Mouse (Mus musculus) spleen, postnatal 10 days (tissue): ENCODE measurements around the gene Fbxo4.
A peak's percentile ranks its signal among the peaks of the same experiment; 100 is the strongest.

Experiments
- DNase-seq, 2 experiments: peaks; one replicate each; pipeline ENCODE4 v3.0.0; 2021 to 2022; ENCODE audit warnings: low spot score in 2 of 2

The Fbxo4 gene

DNA sequence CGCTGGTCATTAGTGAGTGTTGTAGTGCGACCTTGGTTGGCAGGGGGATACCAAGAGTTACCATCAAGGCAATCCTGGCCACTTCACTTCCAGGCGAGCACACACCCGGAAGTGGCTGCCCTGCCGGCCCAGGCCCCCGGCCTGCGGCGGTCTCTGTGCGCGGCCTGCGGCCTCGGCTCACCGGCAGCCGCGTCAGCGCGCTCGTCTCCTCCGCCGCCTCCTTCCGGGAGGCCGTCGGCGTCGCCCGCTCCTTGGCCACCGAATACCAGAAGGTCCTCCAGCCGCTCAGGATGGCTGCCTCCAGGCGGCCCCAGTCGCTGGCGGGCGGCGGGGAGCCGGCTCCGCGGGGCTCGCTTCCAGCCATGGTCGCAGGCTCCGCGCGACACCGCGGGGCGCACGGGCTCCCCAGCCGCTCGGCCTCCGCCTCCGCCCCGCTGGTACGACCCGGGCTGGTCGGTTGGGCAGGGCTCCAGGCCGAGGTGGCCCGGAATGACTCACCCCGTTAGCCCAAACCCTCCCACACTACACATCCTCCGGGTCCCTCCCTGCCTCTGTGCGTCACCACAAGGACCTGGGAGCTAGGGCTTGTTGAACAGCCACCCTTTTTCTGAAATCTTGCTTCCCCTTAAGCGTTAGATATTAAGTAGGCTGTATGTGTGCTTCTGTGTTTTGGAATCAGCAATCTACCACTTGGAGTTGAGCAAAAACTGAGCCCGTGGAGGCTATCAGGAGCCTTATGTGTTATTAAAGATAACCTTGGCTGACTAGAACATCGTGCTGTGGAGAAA is at the start of gene Fbxo4:
TSS of gene Fbxo4 (minus strand) at position 513 of the 788 bp plus-strand sequence.
- peak; percentile 75 to 77 for DNase-seq

DNA sequence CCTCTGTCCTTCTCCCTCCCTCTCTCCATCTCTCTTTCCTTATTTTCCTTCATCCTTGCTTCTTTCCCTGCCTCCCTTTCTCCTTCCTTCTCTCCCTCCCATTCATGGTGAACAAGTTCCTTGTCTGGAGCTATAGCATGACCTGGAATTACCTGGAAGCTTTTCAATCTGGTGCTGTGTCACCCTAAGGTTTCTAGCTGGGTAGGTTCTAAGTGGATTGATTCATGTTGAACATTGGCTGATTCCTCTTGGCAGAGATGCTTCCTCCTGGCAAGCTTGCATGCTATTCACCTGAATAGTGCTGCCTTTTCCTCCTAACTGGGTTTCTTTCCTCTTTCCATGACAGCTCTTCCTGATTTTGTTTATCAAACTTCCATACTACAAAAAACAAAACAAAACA is 49.6 kb upstream of the Fbxo4 start:
- DNase-seq: no peak

DNA sequence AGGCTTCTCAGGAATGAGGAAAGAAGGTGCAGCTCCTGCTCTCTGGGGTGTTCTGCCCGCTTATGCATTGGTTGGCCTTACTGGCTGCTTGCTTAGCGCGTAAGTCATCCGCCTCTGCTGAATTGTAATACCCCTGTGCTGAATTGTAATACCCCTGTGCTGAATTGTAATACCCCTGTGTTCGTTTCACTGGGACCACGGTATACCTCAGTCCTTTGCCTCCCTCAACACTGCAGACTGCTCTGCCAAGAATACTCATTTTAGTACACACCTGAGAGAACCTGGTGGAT is 49.0 kb upstream of the Fbxo4 start:
- DNase-seq: no peak

DNA sequence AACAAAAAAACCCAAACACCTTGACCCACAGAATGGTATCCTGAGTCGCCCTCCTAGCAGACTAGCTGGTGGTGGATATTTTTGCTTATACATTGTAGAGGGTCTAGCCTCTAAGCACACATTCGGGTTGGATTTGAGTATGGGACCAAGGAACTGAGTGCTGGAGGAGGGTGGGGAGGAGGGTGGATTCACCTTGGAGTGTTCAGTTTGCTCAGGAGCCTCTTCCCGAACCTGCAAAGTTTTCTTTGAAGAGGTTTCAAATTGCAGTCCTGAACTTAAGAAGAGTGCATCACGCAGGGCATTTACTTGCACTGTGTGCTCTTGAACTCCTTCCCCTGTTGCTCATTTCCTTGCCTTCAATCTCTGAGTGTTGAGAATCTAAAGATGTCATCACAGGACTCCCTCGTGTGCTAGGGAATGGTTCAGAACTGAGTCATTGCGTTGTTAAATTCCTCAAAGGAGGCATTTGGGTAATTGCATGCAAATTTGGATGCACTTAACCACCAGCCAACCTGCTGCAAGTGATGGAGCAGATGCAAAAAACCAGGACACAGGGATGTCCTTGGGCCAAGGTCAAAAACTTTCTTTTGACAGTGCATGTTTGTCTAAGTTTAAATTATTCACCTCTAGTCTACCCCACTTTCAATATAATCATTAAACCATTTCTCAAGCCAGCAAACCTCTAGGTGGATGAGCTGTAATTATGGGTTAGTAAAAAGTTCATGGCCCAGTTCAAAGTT is 48.5 kb upstream of the Fbxo4 start:
- no peak for DNase-seq

DNA sequence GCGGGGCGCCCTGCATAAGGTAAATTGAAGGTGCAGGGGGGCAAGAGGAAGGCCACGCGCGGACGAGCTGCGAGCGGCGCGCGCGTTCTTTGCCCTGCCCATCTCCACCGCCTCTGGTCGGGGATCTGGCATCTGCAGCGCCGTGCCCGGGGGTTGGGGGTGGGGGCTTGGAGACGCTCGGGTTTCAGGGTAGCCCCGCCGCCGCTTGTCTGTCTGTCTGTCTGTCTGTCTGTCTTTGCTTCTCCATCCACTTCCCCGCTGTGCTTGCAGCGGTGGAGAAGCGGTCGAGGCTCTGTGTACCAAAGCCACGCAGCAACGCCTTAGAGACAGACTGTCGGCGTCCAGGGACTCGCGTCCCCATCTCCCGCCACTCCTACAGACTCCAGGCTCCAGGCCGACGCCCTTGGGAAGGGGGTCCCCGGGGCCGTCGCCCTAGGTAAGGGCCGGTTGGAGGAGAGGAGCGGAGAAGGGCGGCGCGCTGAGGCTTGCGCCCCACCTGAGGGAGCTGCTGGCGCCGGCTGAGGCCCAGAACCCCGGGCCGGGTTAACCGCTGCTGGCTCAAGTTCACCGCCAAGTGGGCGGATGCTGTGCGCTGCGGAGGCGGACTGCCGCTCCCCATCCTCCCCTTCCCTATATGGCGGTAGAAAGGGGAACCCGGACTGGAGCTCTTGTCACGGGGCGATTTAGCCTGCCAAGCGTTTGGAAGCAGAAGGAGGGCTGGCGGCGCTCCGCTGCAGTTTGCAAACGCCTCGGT is 47.6 kb upstream of the Fbxo4 start:
- DNase-seq: peak; percentile 61 to 73

DNA sequence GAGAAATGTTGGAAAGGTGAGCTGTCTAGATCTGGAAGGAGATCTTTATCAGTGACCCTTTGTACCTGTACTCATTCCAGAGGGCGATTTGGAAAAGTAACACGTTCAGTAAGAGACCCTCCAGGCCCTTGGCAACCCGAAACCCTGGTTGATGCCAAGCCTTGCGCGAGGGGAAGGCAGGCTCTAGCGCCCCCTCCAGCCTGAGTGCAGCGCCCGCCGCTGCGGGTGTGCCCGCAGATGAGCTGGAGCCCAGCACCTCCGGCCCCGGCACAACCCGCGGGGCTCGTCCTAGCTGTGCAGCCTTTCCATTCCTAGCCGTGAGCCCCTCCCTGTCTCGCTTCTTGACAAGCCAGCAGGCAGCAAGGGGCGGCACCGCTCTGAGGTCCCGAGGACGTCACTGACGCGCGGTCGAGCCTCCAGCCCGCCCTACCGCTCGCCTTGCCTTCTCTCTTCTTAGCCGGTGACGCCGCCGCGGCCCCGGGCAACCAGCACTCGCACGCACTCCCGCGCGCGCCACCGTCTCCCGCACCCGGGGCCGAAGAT is 46.9 kb upstream of the Fbxo4 start, which contains the start of gene Oxct1:
TSS of gene Oxct1 (plus strand) at position 153 of the 543 bp plus-strand sequence.
- DNase-seq: peak; percentile 59 to 82

DNA sequence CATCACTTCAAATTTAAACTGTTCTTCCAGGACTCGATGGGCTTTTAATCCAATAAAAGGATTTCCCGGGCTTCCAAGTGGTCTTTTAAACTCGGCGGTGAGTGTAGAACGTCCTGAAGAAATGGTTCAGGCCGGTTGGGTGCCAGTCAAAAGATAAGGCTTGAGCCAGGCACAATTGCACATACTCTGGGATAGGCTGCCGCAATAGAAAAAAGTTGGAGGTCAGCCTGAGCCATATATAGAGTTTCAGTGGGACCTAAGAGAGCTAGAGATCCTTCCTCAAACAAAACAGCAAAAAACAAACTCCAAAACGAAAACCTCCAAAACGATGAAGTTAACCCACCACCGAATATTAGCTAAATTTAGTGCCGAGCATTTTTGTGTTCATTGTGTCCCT is 46.1 kb upstream of the Fbxo4 start:
- no peak for DNase-seq

DNA sequence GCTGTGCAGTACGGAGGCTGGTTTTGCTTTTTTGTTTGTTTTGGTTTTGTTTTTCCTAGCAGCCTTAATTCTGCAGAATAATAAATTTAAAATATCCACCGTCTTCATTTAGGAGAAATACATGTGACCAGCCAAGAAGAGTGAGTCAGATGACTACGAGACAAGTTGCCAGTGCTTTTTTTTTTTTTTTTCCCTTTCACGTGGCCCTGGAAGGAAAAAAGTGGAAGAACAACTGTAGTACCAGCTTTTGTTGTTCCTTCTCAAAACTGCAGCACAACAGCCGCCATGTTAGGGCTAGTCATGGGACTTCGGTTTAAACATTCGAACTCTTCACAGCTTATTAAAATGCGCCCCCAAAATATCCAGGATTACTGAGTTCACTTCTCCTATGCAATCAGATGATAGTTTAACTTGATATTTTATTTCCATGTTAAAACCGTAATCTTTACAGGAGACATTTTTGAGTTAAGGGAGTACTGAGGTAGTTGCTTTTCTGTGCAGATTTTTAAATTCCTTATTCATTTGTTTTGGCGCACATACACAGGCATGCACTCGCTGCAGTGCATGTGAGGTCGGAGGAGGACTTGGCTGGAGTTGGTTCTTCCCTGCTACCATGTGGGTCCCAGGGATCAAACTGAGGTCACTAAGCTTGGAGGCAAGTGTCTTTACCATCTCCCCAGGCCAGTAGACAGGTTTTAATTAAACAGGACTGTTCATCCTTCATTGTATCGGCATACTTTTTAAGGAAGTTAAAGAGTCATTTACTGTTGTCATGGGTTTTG is 45.5 kb upstream of the Fbxo4 start:
- no peak for DNase-seq

DNA sequence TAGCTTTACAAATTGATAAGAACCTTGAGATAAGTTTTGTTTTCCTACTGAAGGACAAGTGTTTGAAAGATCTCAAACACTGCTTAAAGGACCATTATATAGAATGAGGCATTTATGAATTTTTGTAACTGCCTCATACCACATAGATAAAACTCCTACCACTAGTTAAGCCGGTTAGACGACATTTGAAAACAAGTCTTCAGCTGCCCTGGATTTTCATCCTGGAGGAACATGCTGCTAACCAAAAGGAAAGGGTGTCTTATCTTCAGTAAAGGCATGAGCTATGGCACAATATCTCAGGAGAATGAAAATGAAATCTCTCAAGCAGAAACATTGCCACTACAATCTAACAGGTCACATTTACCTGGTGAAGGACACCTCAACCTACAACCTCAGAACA is 44.4 kb upstream of the Fbxo4 start:
- no peak for DNase-seq

DNA sequence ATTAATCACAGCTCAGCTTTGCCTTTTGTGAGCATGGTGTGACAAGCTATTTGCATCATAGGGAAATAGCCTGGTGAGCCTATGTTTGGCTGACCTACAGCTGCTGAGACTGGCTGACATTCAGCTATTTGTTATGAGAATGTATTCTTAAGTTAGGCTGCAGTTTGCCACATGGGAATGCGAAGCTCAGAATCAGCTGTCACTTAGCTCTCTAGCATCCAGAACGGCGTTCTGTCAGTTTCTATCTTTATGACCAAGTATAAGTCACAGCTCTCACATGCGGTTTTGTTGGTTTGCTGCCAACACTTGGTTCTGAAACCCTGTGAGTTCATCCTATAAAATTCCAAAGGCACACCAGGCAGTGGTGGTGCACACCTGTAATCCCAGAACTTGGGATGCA is 41.3 kb upstream of the Fbxo4 start:
- DNase-seq: no peak

DNA sequence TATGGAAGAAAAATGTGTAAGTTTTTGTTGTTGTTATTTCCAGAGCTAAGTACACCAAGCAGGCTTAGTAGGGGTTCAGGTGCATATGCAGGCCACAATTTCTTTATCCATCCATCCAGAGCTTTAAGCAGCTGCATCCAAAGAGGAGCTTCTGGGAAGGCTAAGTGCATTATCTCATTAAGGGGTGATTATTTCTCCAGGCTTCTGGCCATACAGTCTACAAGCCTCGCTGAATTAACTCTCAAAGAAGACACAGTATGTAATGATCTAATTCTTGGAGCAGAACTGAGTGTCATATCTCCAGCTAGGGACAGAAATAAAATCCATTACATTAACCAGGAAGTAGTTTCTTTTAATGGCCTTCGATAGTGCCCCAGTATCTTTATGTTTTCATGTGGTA is 34.5 kb upstream of the Fbxo4 start:
- no peak for DNase-seq

DNA sequence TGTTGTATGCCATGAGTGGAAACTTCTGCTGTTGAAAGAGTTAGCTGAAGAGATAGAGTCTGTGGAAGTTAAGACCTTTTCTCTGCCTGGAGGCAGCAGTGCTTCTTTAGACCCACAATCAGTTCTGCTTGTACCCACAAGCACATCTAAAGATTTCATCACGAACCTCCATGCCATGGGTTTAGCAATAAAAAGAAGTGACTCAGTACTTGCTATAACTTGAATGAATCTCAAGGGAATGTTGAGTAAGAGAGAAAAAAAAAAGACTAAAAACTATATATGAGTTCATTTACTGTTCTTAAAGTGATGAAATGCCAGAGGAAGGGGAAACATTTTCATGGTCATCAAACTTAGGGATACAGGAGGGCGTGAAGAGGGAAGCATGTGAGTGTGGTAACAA is 21.2 kb upstream of the Fbxo4 start:
- no peak for DNase-seq

DNA sequence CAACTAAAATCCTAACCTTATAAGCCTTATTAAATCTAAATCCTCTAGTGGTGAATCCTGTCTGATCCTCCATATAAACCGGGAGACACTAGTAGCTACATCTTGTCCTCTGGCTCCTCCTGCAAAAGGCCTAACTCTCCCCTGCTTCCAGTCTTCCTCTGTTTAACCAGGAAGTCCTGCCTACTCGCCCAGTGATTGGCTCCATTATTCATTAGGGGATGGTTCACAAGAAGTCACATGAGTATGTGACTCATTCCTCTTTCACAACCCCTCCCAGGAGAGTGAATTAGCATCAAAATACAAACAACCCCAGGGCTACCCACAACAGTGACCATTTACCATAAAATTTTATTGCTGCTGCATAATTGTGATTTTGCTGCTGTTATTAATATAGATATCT is 19.8 kb upstream of the Fbxo4 start:
- no peak for DNase-seq

DNA sequence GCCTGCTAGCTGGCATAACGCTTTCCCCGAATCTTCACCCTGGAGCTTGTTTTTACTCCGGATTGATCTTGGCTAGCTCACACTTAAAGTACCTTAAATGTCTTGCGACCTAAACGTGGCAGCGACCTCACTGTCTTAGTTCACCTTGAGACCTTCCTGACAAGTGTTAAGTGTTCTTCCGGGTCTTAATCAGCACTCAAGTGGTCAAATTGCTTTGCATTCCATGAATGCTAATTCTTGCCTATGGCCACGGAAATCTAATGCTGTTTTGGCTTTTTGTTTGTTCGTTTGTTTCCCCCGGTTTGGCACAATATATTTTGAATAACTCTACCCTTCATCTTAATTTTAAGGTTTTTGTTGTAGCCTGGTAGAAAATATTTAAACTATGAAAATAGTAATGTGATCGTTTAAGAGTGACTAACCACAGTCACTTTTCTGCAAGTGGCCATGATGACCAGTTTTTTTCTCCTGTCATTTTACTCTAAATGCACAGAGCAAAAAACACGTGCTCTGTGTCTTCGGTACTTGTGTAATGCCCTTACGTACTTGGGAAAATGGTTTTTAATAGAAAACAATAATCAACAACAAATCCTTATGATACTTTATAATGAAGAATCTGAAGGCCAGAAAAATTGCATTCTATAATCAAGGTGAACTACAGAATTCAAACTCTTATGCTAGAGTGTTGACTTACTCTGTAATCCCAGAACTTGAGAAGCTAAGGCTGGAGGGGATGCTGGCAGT is 17.1 kb upstream of the Fbxo4 start:
- DNase-seq: no peak

DNA sequence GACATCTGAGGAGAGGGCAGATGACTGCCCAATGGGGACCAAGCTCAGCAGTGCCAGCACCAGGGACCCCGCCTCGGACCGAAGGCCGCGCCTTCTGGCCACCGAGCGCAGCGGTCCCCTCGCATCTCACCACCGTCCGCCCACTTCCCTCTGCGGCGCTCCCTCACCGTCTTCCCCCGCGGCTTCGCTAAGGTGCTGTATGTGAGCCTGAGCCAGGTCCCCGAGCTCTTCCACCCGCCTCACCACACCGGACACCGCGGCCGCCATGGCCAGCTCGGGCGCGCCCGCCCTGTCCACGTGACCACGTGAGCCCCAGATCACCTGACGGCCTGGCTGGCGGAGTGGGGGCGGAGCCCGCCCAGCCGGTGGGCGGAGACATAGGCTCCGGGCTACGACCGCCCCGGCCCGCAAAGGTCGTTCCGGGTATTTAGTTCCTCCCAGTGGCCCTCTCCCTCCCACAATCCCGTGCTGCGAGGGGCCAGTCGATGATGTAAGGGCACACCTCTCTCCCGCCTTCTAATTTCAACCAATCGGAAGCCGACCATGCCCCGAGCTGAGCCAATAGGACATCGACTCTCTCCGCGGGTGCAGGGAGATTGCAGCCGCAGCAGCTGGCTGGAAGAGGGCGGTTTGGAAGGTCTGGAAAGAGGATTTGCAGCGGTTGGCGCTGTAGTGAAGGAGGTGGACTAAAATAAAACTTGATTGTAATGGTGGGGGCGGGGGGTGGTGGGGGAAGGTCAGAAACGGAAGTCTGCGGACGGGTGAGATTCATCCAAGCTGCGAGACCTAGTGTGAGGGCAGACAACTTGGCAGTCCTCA is 16.3 kb upstream of the Fbxo4 start, which contains the start of gene AW549877:
TSS of gene AW549877 (minus strand) at position 297 of the 819 bp plus-strand sequence.
- peak; percentile 95 to 98 for DNase-seq

DNA sequence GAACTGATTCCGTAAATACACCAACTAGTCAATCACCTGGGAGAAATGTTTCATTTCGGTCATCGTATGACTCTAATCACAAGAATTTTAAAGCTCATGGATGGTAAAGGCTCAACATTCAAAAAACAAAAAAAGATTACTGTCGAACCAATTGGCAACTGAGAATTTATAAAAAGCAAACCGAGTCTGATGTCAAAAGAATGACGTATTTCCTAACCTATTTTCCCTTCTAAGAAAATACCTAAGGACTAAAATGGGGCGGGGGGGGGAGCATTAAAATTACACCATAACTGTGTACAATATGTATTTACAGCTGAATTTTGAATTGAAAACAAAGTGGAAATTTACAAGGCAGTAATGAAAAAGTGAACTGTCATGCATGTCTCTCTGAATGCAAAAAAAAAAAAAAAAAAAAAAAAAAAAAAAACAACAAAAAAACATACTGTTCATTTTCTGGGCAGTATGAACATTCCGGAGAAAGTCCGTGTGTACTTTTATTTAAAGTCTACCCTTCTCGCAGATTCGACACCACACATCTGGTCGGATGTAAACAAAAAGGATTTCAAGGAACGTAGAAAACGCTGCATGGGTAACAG is 15.6 kb upstream of the Fbxo4 start:
- no peak for DNase-seq

DNA sequence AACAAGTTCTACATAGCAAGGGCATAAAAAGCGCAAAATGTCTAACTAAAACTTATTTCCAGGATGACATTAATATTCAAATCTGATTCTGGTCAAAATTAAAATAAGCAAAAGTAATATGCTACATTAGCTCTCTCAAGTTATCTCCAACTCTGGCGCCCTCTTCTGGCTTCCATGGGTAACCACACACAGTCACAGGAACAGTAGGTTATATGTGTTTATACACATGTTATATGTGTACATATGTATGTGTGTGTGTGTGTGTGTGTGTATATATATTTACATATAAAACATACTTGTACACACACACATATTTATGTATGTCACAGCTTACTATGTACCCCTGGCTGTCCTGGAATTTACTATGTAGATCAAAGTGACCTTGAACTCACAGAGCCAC is 8.6 kb upstream of the Fbxo4 start:
- DNase-seq: peak; percentile 14 to 74

DNA sequence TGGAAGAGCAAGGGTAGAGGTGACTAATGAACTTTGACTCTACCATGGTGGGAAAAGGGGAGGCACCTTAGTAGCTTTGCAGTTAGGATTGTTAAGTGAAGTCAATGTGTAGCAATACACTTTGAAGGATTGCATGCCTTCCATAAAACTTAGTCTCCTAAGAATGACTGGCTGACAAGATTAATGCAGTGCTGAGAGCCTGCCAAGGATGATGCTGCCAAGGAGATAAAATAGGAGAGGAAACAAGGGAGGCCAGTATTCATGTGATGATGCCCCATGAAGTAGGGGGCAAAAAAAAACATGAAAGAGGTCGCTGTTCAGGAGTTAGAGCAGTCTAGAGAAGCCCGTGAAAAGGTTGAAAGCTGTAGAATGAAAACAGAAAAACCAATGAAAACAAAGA is 5.5 kb upstream of the Fbxo4 start:
- no peak for DNase-seq

DNA sequence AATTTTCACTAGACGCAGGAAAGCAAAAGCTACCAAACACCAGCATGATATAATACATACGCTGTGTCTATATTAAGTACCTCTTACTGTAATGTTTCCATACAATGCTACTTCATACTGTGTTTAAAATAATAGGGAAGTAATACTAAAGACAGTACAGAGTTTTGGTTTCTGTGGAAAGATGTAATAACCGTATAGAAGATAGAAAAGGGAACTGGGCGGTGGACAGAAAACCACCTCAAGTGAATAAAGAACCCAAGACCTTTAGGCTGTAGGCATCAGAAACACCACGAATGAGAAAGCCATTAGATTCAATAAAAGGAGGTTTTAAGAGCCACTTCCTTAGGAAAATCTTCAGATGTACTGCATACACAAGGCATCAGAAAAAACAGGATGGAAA is 3.4 kb upstream of the Fbxo4 start:
- no peak for DNase-seq

DNA sequence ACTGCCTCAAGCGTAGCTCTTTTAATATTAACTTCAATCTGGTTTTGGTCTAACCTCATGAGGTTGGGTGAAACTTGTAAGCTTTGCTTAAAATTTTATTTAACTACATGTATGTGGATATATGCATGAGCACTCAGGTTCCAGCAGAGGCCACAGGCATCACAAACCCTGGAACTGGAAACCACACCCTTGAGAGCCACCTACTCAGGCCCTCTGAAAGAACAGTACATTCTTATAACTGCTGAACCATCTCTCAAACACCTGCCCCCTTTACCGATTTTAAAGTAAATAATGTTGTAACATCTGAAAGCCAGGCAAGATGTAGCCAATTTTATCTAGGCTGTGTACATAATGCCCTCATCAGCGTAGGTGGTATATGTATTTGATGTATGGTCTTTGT is 498 bp upstream of the Fbxo4 start:
- DNase-seq: peak in 1 of 2 experiments; percentile 21
